Mouse (Mus musculus) Patski (cell line): ENCODE data around the gene Gm5741. TPM values are rescaled to one million over a fixed set of nuclear protein-coding genes. Genes with fewer than 3 reads are reported as not detected.
"Not testable (repeated sequence)": the region's sequence is repeated elsewhere in the genome, so short reads cannot be mapped to it uniquely, and the experiment has no call there.

Experiments used
- ATAC-seq: fragments of 100-300 bp; one replicate; pipeline ENCODE4 v1.8.0; 2021
- CTCF ChIA-PET: fragments of 350-600 bp; sonication (Branson Sonifier 250); formaldehyde crosslinking; loops from one replicate; lab custom pipeline; 2022; ENCODE audit warnings: inconsistent platforms; lab: Charles Lee
- POLR2A ChIA-PET: fragments of 350-600 bp; sonication (Branson Sonifier 250); formaldehyde crosslinking; loops from one replicate; lab custom pipeline; 2022; ENCODE audit warnings: antibody characterized with exemption, inconsistent platforms; lab: Charles Lee
- DNase-seq: peaks from one replicate; pipeline ENCODE4 v3.0.0-alpha.2; 2011; ENCODE audit warnings: low read depth, low spot score
- H3K27me3 ChIP-seq: fragments of 371-371 bp; one replicate; pipeline ENCODE4 v1.5.1; 2021
- CTCF ChIP-seq: fragments of 100-300 bp; IDR thresholded peaks from one replicate; pipeline ENCODE4 v1.5.1; 2021
- in situ Hi-C: fragments of 300-500 bp; cut with MboI; formaldehyde crosslinking; loops from 3 replicates; pipeline ENCODE4 v1.11.1; 2018; ENCODE audit warnings: low pct_unique_long_range_greater_than_20kb, mixed read lengths
- polyA plus RNA-seq: library from polyadenylated mRNA; unstranded; gene quantifications from one replicate; pipeline ENCODE4 v1.2.3, GENCODE M21; 2021

Gm5741 gene
- polyA plus RNA-seq, 1 experiment from 2014 or later, result 0.21 TPM

- POLR2A ChIA-PET, result interaction anchor here (1.2 kb wide), 1 partner anchor 9 kb away, joined by 3 read pairs; no protein-coding TSS in a partner anchor
- no peak for DNase-seq
- CTCF ChIA-PET, result no interaction called here
- ATAC-seq, result no peak
- no peaks in the 10 kb centered on the region for H3K27me3 ChIP-seq
- TF ChIP-seq CTCF, result no peak
- in situ Hi-C loops, result no loop called here
Measured at GRCm38 (mm10) chr8:85088771-85089170, 21.0 kb upstream of the Gm5741 start.

- H3K27me3 ChIP-seq, result no peaks in the 10 kb centered on the region
- no peak for TF ChIP-seq CTCF
- DNase-seq (no peak), ATAC-seq (no peak)
- ChIA-PET CTCF (interaction anchor here (1.1 kb wide), 1 partner anchor 15 kb away, joined by 3 read pairs; the partner anchor contains the start of gene Dhps), POLR2A (no interaction called here)
- in situ Hi-C loops, result no loop called here
Measured at GRCm38 (mm10) chr8:85086238-85086637, 18.5 kb upstream of the Gm5741 start.

- CTCF ChIA-PET, result no interaction called here
- H3K27me3 ChIP-seq, result no peaks in the 10 kb centered on the region
- in situ Hi-C loops, result no loop called here
- TF ChIP-seq CTCF, result no peak
- POLR2A ChIA-PET, result interaction anchor here (1.3 kb wide), 1 partner anchor 8 kb away, joined by 3 read pairs; no protein-coding TSS in a partner anchor
- DNase-seq, result no peak
- ATAC-seq, result no peak
Measured at GRCm38 (mm10) chr8:85084633-85085032, 16.9 kb upstream of the Gm5741 start.

- in situ Hi-C loops, result no loop called here
- POLR2A ChIA-PET, result interaction anchor here (0.7 to 1.3 kb wide), 3 partner anchors 10 to 216 kb away, joined by 3 read pairs; partner anchors contain the start of genes Orc6 and Vps35
- CTCF ChIA-PET, result interaction anchor here (1.0 to 1.8 kb wide), 4 partner anchors 10 to 94 kb away, joined by 3 to 5 read pairs (median 3); no protein-coding TSS in a partner anchor
- DNase-seq, result no peak
- ATAC-seq, result peak; percentile 88
- TF ChIP-seq CTCF, result no peak
- H3K27me3 ChIP-seq, result no peaks in the 10 kb centered on the region
Measured at GRCm38 (mm10) chr8:85083108-85083813, 15.5 kb upstream of the Gm5741 start, which contains the start of gene Man2b1. Gene Man2b1 (plus strand): TSS chr8:85083270.

- H3K27me3 ChIP-seq, ATAC-seq, DNase-seq, in situ Hi-C loops, POLR2A ChIA-PET: not testable (repeated sequence)
- CTCF ChIA-PET, result interaction anchor here (1.4 kb wide), 1 partner anchor 13 kb away, joined by 3 read pairs; no protein-coding TSS in a partner anchor
Measured at GRCm38 (mm10) chr8:85082169-85082568, 14.4 kb upstream of the Gm5741 start.

- DNase-seq (no peak), ATAC-seq (peak; percentile 27)
- no peak for TF ChIP-seq CTCF
- H3K27me3 ChIP-seq, result no peaks in the 10 kb centered on the region
- POLR2A ChIA-PET, result no interaction called here
- in situ Hi-C loops, result no loop called here
- CTCF ChIA-PET, result interaction anchor here (1.4 kb wide), 1 partner anchor 14 kb away, joined by 3 read pairs; no protein-coding TSS in a partner anchor
Measured at GRCm38 (mm10) chr8:85081216-85081555, 13.4 kb upstream of the Gm5741 start, which contains the start of gene Wdr83. Gene Wdr83 (minus strand): TSS chr8:85081306.

GRCm38 (mm10) chr8:85080532-85081215, 12.9 kb upstream of the Gm5741 start, which contains the start of gene Wdr83os:
Gene Wdr83os (plus strand): TSS chr8:85080740.
- no peaks in the 10 kb centered on the region for H3K27me3 ChIP-seq
- DNase-seq (no peak), ATAC-seq (no peak)
- CTCF ChIA-PET, result no interaction called here
- POLR2A ChIA-PET, result interaction anchor here (0.8 kb wide), 1 partner anchor 8 kb away, joined by 3 read pairs; no protein-coding TSS in a partner anchor
- no peak for TF ChIP-seq CTCF
- in situ Hi-C loops, result no loop called here

- TF ChIP-seq CTCF, result no peak
- in situ Hi-C loops, result no loop called here
- CTCF ChIA-PET, result no interaction called here
- DNase-seq (no peak), ATAC-seq (no peak)
- POLR2A ChIA-PET, result interaction anchor here (0.8 kb wide), 1 partner anchor 9 kb away, joined by 3 read pairs; no protein-coding TSS in a partner anchor
- no peaks in the 10 kb centered on the region for H3K27me3 ChIP-seq
Measured at GRCm38 (mm10) chr8:85080214-85080531, 12.4 kb upstream of the Gm5741 start.

- no peaks in the 10 kb centered on the region for H3K27me3 ChIP-seq
- CTCF ChIA-PET, result interaction anchor here (0.6 to 2.7 kb wide), 12 partner anchors 8 to 94 kb away, joined by 3 to 10 read pairs (median 3); partner anchors contain the start of genes Gm5741 and Tnpo2
- POLR2A ChIA-PET, result no interaction called here
- in situ Hi-C loops, result no loop called here
- peak; percentile 33 for ATAC-seq
- no peak for DNase-seq
- TF ChIP-seq CTCF, result no peak
Measured at GRCm38 (mm10) chr8:85076993-85077392, 9.2 kb upstream of the Gm5741 start.

GRCm38 (mm10) chr8:85076001-85076400, 8.2 kb upstream of the Gm5741 start:
- no peak for DNase-seq
- ChIA-PET POLR2A (interaction anchor here (0.7 to 1.1 kb wide), 3 partner anchors 16 to 40 kb away, joined by 3 to 4 read pairs (median 3); partner anchors contain the start of genes Fbxw9 and Tnpo2), CTCF (interaction anchor here (0.9 to 2.7 kb wide), 9 partner anchors 9 to 95 kb away, joined by 3 to 10 read pairs (median 3); partner anchors contain the start of genes Gm5741 and Tnpo2)
- H3K27me3 ChIP-seq, result no peaks in the 10 kb centered on the region
- in situ Hi-C loops, result no loop called here
- ATAC-seq, result peak; percentile 29
- TF ChIP-seq CTCF, result no peak
